Comparison of ENCODE assay signal across 10 mouse cellular contexts in genomic region chr6:134220209-134220777, GRCm38 (mm10).
DNase-seq lines count a peak whose midpoint lies in the region; ATAC-seq lines count a peak whose summit lies in the region.
"Had no signal": no experiment of that assay in that cellular context is flagged by ENCODE, and none has a peak within 500 bp of the region (broad histone marks: within the 10 kb centered on the region; RNA-seq: fewer than 3 reads in every experiment).

No protein-coding gene starts in this region.

- H3K9me3 ChIP-seq in heart, embryonic 13.5 days, result no peaks in the 10 kb centered on the region
- H3K9me3 ChIP-seq in heart, embryonic 11.5 days (replicated peaks; ENCODE audit: control insufficient read depth, low read length), result no peaks in the 10 kb centered on the region
- no peaks in the 10 kb centered on the region for H3K9me3 ChIP-seq in liver, embryonic 15.5 days (replicated peaks)
- H3K9me3 ChIP-seq: embryonic facial prominence, embryonic 15.5 days had no signal

- no peaks in the 10 kb centered on the region for H3K27me3 ChIP-seq in heart, embryonic 13.5 days (replicated peaks)
- no peaks in the 10 kb centered on the region for H3K27me3 ChIP-seq in heart, embryonic 11.5 days (ENCODE audit: control insufficient read depth, insufficient read depth, low read length)
- no peaks in the 10 kb centered on the region for H3K27me3 ChIP-seq in liver, embryonic 15.5 days
- H3K27me3 ChIP-seq: embryonic facial prominence, embryonic 15.5 days had no signal

- no peak overlapping the region for H3K4me3 ChIP-seq in heart, embryonic 13.5 days
- no peak overlapping the region for H3K4me3 ChIP-seq in heart, embryonic 11.5 days (ENCODE audit: low read depth, low read length)
- no peak overlapping the region for H3K4me3 ChIP-seq in liver, embryonic 15.5 days (replicated peaks)
- H3K4me3 ChIP-seq: embryonic facial prominence, embryonic 15.5 days had no signal

- WGBS in heart, embryonic 13.5 days, result 52% methylated on average over 13 of the region's 13 CpGs
- WGBS in heart, embryonic 11.5 days (ENCODE audit: insufficient replicate concordance), result 61% methylated on average over 13 of the region's 13 CpGs
- WGBS in liver, embryonic 15.5 days (ENCODE audit: insufficient replicate concordance), result 57% methylated on average over 13 of the region's 13 CpGs

- no peak overlapping the region; the same call in 1 of the 2 replicates for H3K9ac ChIP-seq in heart, embryonic 13.5 days
- no peak overlapping the region for H3K9ac ChIP-seq in heart, embryonic 11.5 days (ENCODE audit: low read depth, low read length)
- no peak overlapping the region for H3K9ac ChIP-seq in liver, embryonic 15.5 days
- H3K9ac ChIP-seq: embryonic facial prominence, embryonic 15.5 days had no signal

- peaks cover 55% of the 10 kb centered on the region for H3K4me1 ChIP-seq in heart, embryonic 13.5 days
- peaks cover 20% of the 10 kb centered on the region for H3K4me1 ChIP-seq in heart, embryonic 11.5 days (ENCODE audit: control insufficient read depth, insufficient read depth, low read length)
- H3K4me1 ChIP-seq in liver, embryonic 15.5 days (replicated peaks), result peaks cover 6% of the 10 kb centered on the region

- H3K4me2 ChIP-seq in heart, embryonic 13.5 days, result no peak overlapping the region
- H3K4me2 ChIP-seq in heart, embryonic 11.5 days, result no peak overlapping the region
- H3K4me2 ChIP-seq in liver, embryonic 15.5 days, result peak overlapping the region; percentile 44
- H3K4me2 ChIP-seq: embryonic facial prominence, embryonic 15.5 days had no signal

- peaks cover 25% of the 10 kb centered on the region for H3K36me3 ChIP-seq in heart, embryonic 13.5 days
- 0 out of 2 replicates have a peak, but pooled peaks cover 7% of the 10 kb centered on the region for H3K36me3 ChIP-seq in heart, embryonic 11.5 days (ENCODE audit: control insufficient read depth, insufficient read depth, low read length)
- no peaks in the 10 kb centered on the region for H3K36me3 ChIP-seq in liver, embryonic 15.5 days (replicated peaks)

- H3K27ac ChIP-seq in heart, embryonic 13.5 days (replicated peaks), result peak overlapping the region; percentile 43
- H3K27ac ChIP-seq in heart, embryonic 11.5 days (ENCODE audit: low read depth, low read length), result no peak overlapping the region
- 0 out of 2 replicates have a peak overlapping the region, but pooled peaks have one; percentile 29 for H3K27ac ChIP-seq in liver, embryonic 15.5 days (replicated peaks)
- H3K27ac ChIP-seq: embryonic facial prominence, embryonic 15.5 days had no signal

- peak; percentile 39 for DNase-seq in 416B (ENCODE audit: low read depth)
- DNase-seq in thymus, adult 18-20 months, result no peak
- no peak for DNase-seq in frontal cortex, postnatal 36 days (ENCODE audit: low spot score in 2 of 2)
- no peak for DNase-seq in thymus, postnatal 25 days

- ATAC-seq in heart, embryonic 13.5 days (ENCODE audit: extremely low read depth, insufficient number of reproducible peaks, low FRiP score, low TSS enrichment), result no peak
- ATAC-seq in heart, embryonic 11.5 days (replicated peaks; ENCODE audit: insufficient number of reproducible peaks, low FRiP score, low TSS enrichment), result no peak
- ATAC-seq in common myeloid progenitor, adult 5-6 weeks (replicated peaks; ENCODE audit: low read depth, poor library complexity, severe bottlenecking), result peak; percentile 80
- ATAC-seq in liver, embryonic 15.5 days (ENCODE audit: insufficient read depth), result 0 out of 2 replicates have a peak, but pooled peaks have one; percentile 37
- ATAC-seq: lung, postnatal 0 days had no signal

Comparison
In these comparisons a context has a peak if more than half of its experiments do, and no peak if none do; other contexts are left out.
1. ATAC-seq: peak in common myeloid progenitor, adult 5-6 weeks (single experiment) and liver, embryonic 15.5 days (single experiment); none in heart, embryonic 13.5 days (single experiment) and heart, embryonic 11.5 days (single experiment).